Mouse (Mus musculus): ENCODE data around the gene Slit3. TPM values are rescaled to one million over a fixed set of nuclear protein-coding genes. Genes with fewer than 3 reads are reported as not detected.

The Slit3 gene
- polyA plus RNA-seq, 1 experiment from 2014 or later: 3.5 TPM

DNA sequence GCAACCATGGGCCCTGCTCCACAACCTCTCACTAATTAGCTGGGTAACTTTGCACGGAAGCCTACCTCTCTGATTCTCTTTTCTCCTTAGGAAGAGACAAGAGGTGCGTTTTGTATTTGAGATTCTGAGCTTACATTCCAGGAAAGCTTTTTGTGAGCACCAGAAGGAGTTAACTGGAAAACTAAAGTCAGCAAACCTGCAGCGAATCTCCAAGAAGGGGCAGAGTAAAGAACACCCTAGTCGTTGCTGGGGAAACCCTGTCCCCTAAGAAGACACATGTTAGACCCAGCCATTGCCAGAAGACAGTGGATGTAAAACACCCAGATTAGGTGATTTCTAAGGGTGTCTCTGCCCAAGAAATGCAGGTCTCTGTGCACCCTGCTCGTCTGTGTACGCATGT, 2.3 kb upstream of the Slit3 start:
- Histone ChIP-seq H3K36me3 (ENCODE audit: control insufficient read depth, insufficient read depth, low read length) (no peaks in the 10 kb centered on the region), H3K4me2 (ENCODE audit: low read length) (no peak overlapping the region), H3K4me1 (ENCODE audit: control insufficient read depth, insufficient read depth, low read length) (peaks cover 14% of the 10 kb centered on the region; the same call in 1 of the 2 replicates), H3K9me3 (ENCODE audit: control insufficient read depth, low read length) (no peaks in the 10 kb centered on the region), H3K9ac (replicated peaks; ENCODE audit: low read length) (no peak overlapping the region), H3K27ac (replicated peaks; ENCODE audit: low read depth, low read length) (no peak overlapping the region), H3K4me3 (replicated peaks; ENCODE audit: low read depth, low read length) (no peak overlapping the region), H3K27me3 (ENCODE audit: control insufficient read depth, insufficient read depth, low read length) (peaks cover 49% of the 10 kb centered on the region)
- 60% methylated on average over 6 of the region's 6 CpGs for WGBS
- no peak for DNase-seq
- no peak for ATAC-seq (ENCODE audit: low FRiP score, low TSS enrichment)

DNA sequence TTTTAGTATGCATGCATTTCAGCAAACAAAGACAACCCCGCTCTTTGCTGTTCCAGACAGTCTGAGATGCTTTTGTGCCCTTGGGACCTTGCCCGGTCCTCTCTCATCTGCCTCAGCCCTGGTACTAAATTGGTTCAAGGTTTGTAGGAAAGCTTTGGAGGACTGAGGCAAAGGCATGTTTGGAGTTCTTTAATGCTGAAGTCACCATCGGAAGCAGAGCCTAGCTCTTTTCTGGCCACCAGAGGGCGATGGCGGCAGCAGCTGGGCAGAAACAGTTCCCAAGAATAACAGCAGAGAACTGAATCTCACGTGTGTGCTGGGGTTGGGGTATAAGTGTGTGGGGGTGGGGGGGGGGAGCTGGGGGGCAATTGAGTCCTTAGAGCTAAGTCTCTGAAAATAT, 1.7 kb upstream of the Slit3 start:
- Histone ChIP-seq H3K4me1 (ENCODE audit: control insufficient read depth, insufficient read depth, low read length) (peaks cover 14% of the 10 kb centered on the region; the same call in 1 of the 2 replicates), H3K36me3 (ENCODE audit: control insufficient read depth, insufficient read depth, low read length) (no peaks in the 10 kb centered on the region), H3K4me3 (replicated peaks; ENCODE audit: low read depth, low read length) (no peak overlapping the region), H3K9me3 (ENCODE audit: control insufficient read depth, low read length) (no peaks in the 10 kb centered on the region), H3K27me3 (ENCODE audit: control insufficient read depth, insufficient read depth, low read length) (peaks cover 54% of the 10 kb centered on the region), H3K4me2 (ENCODE audit: low read length) (no peak overlapping the region), H3K9ac (replicated peaks; ENCODE audit: low read length) (no peak overlapping the region), H3K27ac (replicated peaks; ENCODE audit: low read depth, low read length) (no peak overlapping the region)
- 11% methylated on average over 6 of the region's 6 CpGs for WGBS
- ATAC-seq (ENCODE audit: low FRiP score, low TSS enrichment) (0 out of 2 replicates have a peak, but pooled peaks have one; percentile 20), DNase-seq (peak; percentile 88)

DNA sequence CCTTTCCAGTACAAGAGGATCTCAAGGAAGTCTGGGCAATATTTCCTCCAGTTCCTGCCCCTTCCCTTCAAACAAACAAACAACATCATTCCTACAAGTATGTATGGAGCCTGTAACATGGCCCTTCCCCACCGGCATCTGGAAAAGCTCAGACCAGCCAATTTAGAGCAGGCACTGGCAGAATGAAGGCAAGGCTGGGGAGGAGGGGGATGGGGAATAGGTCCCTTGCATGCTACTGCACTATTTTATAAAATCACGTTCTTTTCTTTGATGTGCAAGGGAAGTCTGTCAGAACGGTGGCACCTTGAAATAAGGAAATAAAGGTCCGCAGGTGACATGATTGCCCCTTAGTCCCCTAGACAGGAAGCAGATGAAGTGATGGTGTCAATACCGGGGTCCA, 948 bp upstream of the Slit3 start:
- Histone ChIP-seq H3K27me3 (ENCODE audit: control insufficient read depth, insufficient read depth, low read length) (peaks cover 54% of the 10 kb centered on the region), H3K4me1 (ENCODE audit: control insufficient read depth, insufficient read depth, low read length) (peaks cover 14% of the 10 kb centered on the region; the same call in 1 of the 2 replicates), H3K36me3 (ENCODE audit: control insufficient read depth, insufficient read depth, low read length) (no peaks in the 10 kb centered on the region), H3K4me2 (ENCODE audit: low read length) (no peak overlapping the region), H3K9ac (replicated peaks; ENCODE audit: low read length) (no peak overlapping the region), H3K27ac (replicated peaks; ENCODE audit: low read depth, low read length) (no peak overlapping the region), H3K9me3 (ENCODE audit: control insufficient read depth, low read length) (no peaks in the 10 kb centered on the region), H3K4me3 (replicated peaks; ENCODE audit: low read depth, low read length) (no peak overlapping the region)
- no peak for ATAC-seq (ENCODE audit: low FRiP score, low TSS enrichment)
- WGBS: 57% methylated on average over 5 of the region's 5 CpGs
- DNase-seq: no peak

DNA sequence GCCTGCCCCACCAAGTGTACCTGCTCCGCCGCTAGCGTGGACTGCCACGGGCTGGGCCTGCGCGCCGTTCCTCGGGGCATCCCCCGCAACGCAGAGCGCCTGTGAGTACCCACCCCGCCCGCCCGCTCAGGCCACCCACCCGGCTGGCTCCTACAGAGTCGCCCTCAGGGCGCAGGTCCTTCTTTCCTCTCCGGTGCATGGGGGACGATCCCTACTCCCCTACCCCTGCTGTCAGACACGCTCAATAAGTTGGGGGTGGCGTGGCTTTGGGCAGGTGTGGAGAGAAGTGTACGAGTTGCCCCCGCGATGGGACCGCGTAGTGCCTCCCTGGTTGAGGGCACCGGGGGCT, 561 bp downstream of the Slit3 start:
- Histone ChIP-seq H3K4me1 (ENCODE audit: control insufficient read depth, insufficient read depth, low read length) (peaks cover 14% of the 10 kb centered on the region; the same call in 1 of the 2 replicates), H3K27ac (replicated peaks; ENCODE audit: low read depth, low read length) (no peak overlapping the region), H3K36me3 (ENCODE audit: control insufficient read depth, insufficient read depth, low read length) (no peaks in the 10 kb centered on the region), H3K4me3 (replicated peaks; ENCODE audit: low read depth, low read length) (peak overlapping the region; percentile 54), H3K9ac (replicated peaks; ENCODE audit: low read length) (peak overlapping the region; percentile 64), H3K4me2 (ENCODE audit: low read length) (peak overlapping the region; percentile 97), H3K27me3 (ENCODE audit: control insufficient read depth, insufficient read depth, low read length) (peaks cover 54% of the 10 kb centered on the region), H3K9me3 (ENCODE audit: control insufficient read depth, low read length) (no peaks in the 10 kb centered on the region)
- ATAC-seq (ENCODE audit: low FRiP score, low TSS enrichment) (0 out of 2 replicates have a peak, but pooled peaks have one; percentile 27), DNase-seq (no peak)
- WGBS: 0% methylated on average over 27 of the region's 27 CpGs

DNA sequence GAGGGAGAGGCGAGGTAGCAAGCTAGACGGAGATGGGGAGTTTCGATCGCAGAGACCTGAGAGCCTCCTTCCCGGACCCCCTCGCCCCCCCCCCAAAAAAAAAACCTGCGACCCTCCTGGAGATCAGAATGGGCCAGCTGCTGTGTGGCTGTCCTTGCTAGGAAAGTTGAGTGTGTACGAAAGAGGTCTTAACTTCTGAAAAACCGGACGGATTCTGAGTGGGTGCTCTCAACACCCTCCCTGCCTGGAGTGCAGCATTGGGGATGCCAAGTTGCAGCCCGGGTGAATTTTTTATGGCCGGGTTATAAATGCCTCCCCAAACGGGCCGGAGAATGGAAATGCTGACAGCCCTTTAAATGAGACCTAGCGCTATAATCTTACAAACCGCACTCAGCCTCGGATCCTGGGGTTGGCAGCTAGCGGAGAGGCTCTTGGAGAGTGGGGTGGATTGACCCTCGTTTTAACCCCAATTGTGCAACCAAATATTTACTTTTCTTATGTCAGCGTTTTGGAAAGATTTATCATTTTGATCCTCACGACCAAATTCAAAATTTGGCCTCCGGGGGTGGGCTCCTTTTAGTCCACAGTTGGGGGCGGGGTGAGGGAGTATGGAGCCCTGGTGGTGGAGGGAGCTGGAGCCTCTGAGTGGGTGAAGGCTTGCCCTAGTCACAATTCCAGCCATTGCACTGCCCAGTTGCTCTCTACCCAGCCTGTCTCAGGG, 1.2 kb downstream of the Slit3 start:
- peak; percentile 36 for DNase-seq

DNA sequence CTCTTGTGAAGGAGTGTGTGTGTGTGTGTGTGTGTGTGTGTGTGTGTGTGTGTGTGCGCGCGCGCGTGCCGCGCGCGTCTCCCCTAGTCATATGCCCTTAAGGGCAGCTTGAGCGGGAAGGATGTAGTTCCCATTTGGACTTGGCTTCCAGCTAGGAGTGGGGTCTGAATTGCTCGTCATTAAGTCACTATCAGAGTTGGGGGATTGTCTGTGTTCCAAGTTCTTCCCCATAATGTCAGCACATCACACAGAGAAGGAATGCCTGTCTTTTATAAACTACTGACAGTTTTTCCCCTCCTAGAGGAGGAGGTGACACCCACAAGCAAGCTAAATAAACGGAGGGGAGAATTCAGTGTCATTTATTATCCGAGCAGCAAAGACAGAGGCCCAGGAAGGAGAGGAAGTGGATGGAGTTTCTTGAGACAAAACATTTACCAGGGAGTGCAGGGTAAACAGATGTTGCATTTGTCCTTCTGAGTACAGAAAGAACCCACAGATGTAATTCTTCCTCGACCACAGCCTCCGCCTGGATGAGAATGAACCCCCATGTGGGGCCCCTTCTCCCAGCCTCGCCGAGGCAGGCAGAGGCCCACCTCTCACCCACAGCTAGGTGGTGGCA, 3.6 kb downstream of the Slit3 start:
- no peak for DNase-seq
- no peak overlapping the region for H3K4me3 ChIP-seq (replicated peaks; ENCODE audit: low read depth, low read length)
- H3K27me3 ChIP-seq (ENCODE audit: control insufficient read depth, insufficient read depth, low read length): peaks cover 46% of the 10 kb centered on the region
- no peak overlapping the region for H3K27ac ChIP-seq (replicated peaks; ENCODE audit: low read depth, low read length)
- H3K4me1 ChIP-seq (ENCODE audit: control insufficient read depth, insufficient read depth, low read length): peaks cover 14% of the 10 kb centered on the region; the same call in 1 of the 2 replicates
- no peak overlapping the region for H3K4me2 ChIP-seq (ENCODE audit: low read length)
- no peaks in the 10 kb centered on the region for H3K9me3 ChIP-seq (ENCODE audit: control insufficient read depth, low read length)
- no peak for ATAC-seq (ENCODE audit: low FRiP score, low TSS enrichment)
- WGBS: 80% methylated on average over 17 of the region's 17 CpGs
- no peak overlapping the region for H3K9ac ChIP-seq (replicated peaks; ENCODE audit: low read length)
- no peaks in the 10 kb centered on the region for H3K36me3 ChIP-seq (ENCODE audit: control insufficient read depth, insufficient read depth, low read length)

More for the DNA sequence above, 1.2 kb downstream of the Slit3 start:
- no peaks in the 10 kb centered on the region for H3K9me3 ChIP-seq (ENCODE audit: control insufficient read depth, low read length)
- H3K27me3 ChIP-seq (ENCODE audit: control insufficient read depth, insufficient read depth, low read length): peaks cover 54% of the 10 kb centered on the region
- WGBS: 2% methylated on average over 23 of the region's 23 CpGs
- ATAC-seq (ENCODE audit: low FRiP score, low TSS enrichment): no peak
- no peaks in the 10 kb centered on the region for H3K36me3 ChIP-seq (ENCODE audit: control insufficient read depth, insufficient read depth, low read length)
- H3K27ac ChIP-seq (replicated peaks; ENCODE audit: low read depth, low read length): no peak overlapping the region
- H3K9ac ChIP-seq (replicated peaks; ENCODE audit: low read length): no peak overlapping the region
- H3K4me2 ChIP-seq (ENCODE audit: low read length): peak overlapping the region; percentile 97
- peaks cover 14% of the 10 kb centered on the region; the same call in 1 of the 2 replicates for H3K4me1 ChIP-seq (ENCODE audit: control insufficient read depth, insufficient read depth, low read length)
- peak overlapping the region; percentile 54 for H3K4me3 ChIP-seq (replicated peaks; ENCODE audit: low read depth, low read length)

DNA sequence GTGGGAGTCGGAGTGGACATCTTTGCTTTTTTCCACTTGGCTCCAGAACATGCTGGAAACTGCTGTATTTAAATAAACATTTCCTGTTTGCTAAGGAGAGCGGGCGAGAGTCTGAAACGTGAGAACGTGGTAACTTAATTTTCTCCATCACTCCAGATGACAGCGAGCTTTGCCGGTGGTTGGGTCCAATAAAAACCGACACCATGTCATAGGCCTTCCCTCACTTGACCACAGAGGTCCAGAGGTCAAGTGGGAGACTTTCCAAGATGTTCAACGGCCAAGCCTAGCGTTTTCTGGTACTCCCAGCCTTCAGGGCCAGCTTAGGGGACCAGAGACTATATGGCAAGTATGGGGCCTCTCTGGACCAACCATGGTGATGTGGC, 4.1 kb downstream of the Slit3 start:
- no peak overlapping the region for H3K27ac ChIP-seq (replicated peaks; ENCODE audit: low read depth, low read length)
- H3K4me1 ChIP-seq (ENCODE audit: control insufficient read depth, insufficient read depth, low read length): peaks cover 14% of the 10 kb centered on the region; the same call in 1 of the 2 replicates
- no peak for DNase-seq
- no peaks in the 10 kb centered on the region for H3K36me3 ChIP-seq (ENCODE audit: control insufficient read depth, insufficient read depth, low read length)
- H3K27me3 ChIP-seq (ENCODE audit: control insufficient read depth, insufficient read depth, low read length): peaks cover 41% of the 10 kb centered on the region
- no peak for ATAC-seq (ENCODE audit: low FRiP score, low TSS enrichment)
- H3K4me2 ChIP-seq (ENCODE audit: low read length): no peak overlapping the region
- 79% methylated on average over 10 of the region's 10 CpGs for WGBS
- H3K9me3 ChIP-seq (ENCODE audit: control insufficient read depth, low read length): no peaks in the 10 kb centered on the region
- no peak overlapping the region for H3K9ac ChIP-seq (replicated peaks; ENCODE audit: low read length)
- no peak overlapping the region for H3K4me3 ChIP-seq (replicated peaks; ENCODE audit: low read depth, low read length)

DNA sequence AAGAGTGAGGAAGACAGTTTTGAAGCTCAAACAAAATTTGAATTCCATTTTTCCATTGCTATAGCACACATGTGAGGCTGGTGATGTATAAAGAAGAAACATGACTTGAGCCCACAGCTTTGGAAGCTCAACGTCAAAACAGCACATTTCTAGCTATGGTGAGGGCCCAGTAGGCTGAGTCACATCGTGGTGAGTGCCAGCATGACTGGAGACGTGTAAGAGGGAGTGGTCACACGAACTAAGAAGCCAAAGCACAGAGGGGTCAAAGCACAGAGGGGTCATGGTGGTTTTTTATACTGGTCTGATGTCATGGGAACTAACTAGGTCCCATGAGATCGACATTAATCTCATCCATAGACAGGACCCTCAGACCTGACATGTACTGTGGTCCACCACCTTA, 10.7 kb downstream of the Slit3 start:
- Histone ChIP-seq H3K27me3 (ENCODE audit: control insufficient read depth, insufficient read depth, low read length) (no peaks in the 10 kb centered on the region), H3K36me3 (ENCODE audit: control insufficient read depth, insufficient read depth, low read length) (no peaks in the 10 kb centered on the region), H3K9ac (replicated peaks; ENCODE audit: low read length) (no peak overlapping the region), H3K4me3 (replicated peaks; ENCODE audit: low read depth, low read length) (no peak overlapping the region), H3K9me3 (ENCODE audit: control insufficient read depth, low read length) (no peaks in the 10 kb centered on the region), H3K4me2 (ENCODE audit: low read length) (no peak overlapping the region), H3K27ac (replicated peaks; ENCODE audit: low read depth, low read length) (no peak overlapping the region), H3K4me1 (ENCODE audit: control insufficient read depth, insufficient read depth, low read length) (no peaks in the 10 kb centered on the region)
- 78% methylated on average over 5 of the region's 5 CpGs for WGBS
- ATAC-seq (ENCODE audit: low FRiP score, low TSS enrichment) (no peak), DNase-seq (no peak)

DNA sequence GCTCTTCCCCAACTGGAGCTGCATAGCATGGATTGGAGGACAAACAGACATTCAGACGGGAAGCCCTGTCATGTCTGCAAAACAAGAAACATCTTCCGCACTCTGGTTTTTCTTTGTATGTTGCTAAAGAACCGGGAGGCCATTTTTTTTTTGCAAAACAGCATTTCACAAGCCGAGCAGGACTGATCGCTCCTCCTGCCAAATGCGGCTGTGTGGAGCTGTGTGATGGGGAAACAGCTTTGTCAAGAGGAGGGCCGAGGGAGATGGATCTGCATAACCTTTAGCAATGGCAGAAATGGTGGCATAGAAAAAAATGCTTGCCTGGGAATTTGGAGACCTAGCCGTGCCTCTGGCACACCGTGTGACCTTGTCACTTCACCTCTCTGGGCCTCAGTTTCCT, 15.6 kb downstream of the Slit3 start:
- no peak overlapping the region for H3K9ac ChIP-seq (replicated peaks; ENCODE audit: low read length)
- H3K4me1 ChIP-seq (ENCODE audit: control insufficient read depth, insufficient read depth, low read length): no peaks in the 10 kb centered on the region
- H3K27me3 ChIP-seq (ENCODE audit: control insufficient read depth, insufficient read depth, low read length): no peaks in the 10 kb centered on the region
- no peak for DNase-seq
- no peak overlapping the region for H3K4me3 ChIP-seq (replicated peaks; ENCODE audit: low read depth, low read length)
- H3K9me3 ChIP-seq (ENCODE audit: control insufficient read depth, low read length): no peaks in the 10 kb centered on the region
- H3K4me2 ChIP-seq (ENCODE audit: low read length): no peak overlapping the region
- no peaks in the 10 kb centered on the region for H3K36me3 ChIP-seq (ENCODE audit: control insufficient read depth, insufficient read depth, low read length)
- ATAC-seq (ENCODE audit: low FRiP score, low TSS enrichment): no peak
- no peak overlapping the region for H3K27ac ChIP-seq (replicated peaks; ENCODE audit: low read depth, low read length)
- WGBS: 88% methylated on average over 9 of the region's 9 CpGs

Data from midbrain, embryonic 14.5 days (tissue).